Mouse (Mus musculus): ENCODE data around the gene Cse1l.

Cse1l gene

DNA sequence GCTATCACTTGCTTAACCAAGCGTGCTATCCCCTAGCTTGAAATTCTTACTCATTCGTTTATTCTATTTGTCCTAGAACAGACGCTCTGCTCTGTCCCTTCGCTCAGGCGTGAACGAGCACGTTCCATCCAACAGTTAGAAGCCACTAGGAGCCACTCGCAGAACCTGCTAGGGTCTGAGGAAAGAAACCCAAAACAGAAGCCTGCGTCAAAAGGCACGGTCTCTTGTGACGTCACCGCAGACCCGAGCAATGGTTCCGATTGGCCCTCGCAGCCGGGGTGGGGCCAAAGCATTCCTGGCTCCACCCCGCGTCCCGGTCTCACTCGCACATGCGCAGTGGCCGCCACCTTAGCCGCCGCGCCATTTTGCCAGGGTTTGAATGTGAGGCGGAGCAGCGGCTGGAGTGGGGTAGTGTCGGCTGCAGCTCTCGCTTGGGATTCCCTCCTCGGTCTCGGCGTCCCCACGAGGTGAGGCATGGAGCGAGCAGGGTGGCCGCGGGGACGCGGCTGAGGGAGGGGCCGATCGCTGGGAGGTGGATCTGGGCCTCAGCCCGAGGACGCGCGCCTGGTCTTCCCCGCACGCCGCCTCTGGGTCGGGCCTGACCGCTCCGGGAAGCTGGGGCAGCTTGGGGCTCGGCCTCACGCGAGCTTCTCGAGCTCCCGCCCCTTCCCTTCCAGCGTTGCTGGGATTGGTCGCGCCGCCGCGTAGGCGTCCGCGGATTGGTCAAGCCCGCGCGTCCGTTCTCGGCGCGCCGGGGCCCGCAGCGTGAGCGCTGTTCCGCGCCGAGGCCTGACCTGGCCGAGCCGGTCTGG lies at the start of gene Cse1l:
Gene Cse1l (plus strand): TSS at position 330 of the 812 bp plus-strand sequence.
- in situ Hi-C loops (cut with MseI, MboI): no loop called here

DNA sequence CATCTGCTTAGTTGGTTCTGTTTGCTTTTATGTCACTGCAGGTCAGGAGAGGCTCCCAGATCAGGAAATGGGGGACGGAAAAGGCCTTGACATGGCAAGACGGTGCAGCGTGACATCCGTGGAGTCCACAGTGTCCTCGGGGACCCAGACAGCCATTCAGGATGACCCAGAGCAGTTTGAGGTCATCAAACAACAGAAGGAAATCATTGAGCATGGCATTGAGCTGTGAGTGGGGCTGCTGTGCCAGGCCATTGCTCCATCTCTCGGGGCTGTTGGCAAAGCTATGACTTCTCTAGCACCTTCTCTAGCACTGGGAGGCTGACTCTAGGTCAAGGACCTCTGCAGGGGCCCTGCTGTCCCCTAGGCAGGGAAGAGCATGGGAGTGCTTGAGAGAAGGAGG lies 49.5 kb upstream of the Cse1l start:
- in situ Hi-C loops (cut with MseI, MboI): no loop called here

DNA sequence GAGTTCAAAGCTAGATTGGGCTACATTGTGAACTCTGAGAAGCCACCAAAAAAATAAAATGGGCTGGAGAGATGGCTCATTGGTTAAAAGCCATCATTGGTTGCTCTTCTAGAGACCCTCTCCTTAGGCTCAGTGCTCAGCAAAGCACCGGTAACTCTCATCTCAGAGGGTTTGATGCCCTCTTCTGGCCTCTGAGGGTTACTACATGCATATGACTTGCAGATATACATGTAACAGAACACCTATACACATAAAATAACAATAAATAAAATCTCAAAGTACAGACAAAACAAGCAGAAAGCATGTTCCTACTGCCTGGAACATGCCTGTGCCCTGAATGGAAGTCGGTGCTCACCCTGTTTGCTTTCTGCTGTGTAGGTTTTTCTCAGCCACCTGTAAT lies 48.7 kb upstream of the Cse1l start:
- in situ Hi-C loops (cut with MseI, MboI): no loop called here

DNA sequence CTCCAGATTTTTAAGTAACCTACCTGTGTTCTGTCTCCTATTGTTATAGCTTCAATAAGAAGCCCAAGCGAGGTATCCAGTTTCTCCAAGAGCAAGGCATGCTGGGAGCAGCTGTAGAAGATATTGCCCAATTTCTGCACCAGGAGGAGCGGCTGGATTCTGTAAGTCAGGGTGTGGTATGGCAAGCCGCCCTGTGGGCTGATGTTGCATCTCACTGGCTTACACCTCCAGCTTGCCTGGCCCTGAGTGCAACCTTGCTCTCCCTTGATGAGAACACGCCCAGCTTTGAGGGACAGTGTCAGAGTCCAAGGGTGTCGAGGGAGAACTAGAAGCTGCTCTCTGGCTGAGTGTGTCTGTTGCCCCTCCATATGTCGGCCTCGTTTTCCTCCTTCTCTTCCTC lies 46.6 kb upstream of the Cse1l start:
- in situ Hi-C loops (cut with MseI, MboI): no loop called here

DNA sequence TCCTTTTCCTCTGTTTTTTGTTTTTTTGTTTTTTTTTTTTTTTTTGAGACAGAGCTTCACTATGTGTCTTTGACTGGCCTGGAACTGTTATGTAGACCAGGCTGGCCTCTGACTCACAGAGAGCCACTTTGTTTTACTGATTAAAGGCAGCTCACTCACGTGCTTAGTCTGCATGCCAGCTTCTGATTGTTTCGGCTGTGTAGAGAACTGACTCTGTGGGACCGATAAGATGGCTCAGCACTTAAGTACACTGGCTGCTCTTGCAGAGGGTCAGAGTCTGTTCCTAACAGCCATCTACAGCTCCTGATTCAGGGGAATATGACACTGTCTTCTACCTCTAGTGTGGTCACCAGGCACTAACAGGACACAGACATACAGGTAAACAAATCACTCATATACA lies 43.3 kb upstream of the Cse1l start:
- in situ Hi-C loops (cut with MseI, MboI): no loop called here

DNA sequence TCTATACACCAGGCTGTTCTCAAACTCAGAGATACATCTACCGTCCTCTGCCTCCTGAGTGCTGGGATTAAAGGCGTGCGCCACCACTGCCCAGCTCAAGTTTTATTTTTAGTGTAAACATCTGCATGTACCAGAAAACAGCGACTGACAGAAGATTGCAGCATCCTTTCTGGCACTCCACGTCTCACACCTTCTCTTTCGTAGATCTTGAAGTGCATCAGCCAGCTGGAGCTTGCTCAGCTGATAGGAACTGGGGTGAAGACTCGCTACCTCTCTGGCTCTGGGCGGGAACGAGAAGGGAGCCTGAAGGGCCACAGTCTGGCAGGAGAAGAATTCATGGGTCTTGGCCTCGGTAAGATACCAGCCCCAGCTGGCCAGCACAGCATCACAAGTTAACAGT lies 40.4 kb upstream of the Cse1l start:
- in situ Hi-C loops (cut with MseI, MboI): no loop called here

DNA sequence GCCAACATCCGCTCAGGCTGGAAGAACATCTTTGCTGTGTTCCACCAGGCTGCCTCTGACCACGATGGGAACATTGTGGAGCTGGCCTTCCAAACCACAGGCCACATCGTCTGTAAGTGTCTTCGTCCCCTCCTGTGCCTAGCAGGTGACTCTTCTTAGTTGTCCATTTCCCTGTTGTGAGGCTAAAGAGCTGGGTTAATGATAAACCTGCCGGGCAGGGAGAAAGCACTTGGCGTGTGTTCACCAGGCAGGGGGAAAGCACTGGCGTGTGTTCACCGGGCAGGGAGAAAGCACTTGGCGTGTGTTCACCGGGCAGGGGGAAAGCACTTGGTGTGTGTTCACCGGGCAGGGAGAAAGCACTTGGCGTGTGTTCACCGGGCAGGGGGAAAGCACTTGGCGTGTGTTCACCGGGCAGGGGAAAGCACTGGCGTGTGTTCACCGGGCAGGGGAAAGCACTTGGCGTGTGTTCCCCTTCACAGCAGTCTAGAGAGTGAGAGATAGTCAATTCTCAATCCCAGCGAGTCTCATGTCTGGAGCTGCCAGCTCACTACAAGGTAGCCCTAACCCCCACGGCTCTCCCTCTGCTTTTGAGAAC lies 35.5 kb upstream of the Cse1l start:
- in situ Hi-C loops (cut with MseI, MboI): no loop called here

DNA sequence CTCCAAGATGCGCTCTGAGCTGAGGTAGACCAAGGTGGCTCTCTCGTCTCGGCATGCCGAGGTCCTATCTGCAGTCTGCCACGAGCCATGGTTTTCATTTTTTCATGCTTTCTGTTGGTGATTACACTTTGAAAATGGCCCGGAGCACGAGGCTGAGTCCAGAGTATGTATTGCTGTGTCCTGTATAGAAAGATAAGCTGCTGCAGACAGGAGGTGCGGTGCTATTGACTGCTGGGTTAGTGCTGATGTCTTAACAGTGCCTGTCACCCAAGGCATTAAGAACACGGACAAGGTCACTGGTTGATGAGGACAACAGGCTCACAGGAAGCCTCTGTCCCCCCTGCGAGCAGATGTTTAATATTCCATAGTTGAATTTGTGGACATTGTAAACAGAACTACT lies 34.9 kb upstream of the Cse1l start:
- in situ Hi-C loops (cut with MseI, MboI): no loop called here

DNA sequence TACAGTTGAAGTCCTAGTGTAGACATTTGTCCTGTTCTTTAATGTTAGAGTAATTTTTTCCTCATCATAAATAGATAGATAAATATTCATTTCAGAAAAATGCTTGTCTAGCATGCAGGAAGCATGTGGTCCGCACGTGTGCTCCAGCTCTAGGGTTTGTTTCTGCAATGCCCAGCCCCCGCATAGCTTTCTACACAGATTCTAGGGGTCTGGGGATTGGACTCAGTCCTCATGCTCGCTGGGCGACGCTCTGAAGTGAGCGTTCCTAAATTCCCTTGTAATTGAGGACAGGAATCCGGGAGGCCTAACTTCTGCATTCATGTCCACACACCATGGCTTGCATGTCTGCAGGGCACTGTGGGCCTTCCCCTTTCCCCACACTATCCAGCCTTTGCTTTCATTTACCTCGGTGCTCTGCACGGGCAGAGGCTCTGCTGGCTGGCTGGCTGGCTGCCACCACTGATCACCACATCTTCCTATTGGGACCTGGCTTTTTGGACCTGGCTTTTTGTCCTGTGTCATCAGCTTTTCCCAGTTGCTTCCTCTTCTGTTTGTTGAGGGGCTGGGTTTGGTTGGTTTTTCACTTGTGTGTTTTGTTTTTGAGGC lies 31.1 kb upstream of the Cse1l start:
- in situ Hi-C loops (cut with MseI, MboI): no loop called here

DNA sequence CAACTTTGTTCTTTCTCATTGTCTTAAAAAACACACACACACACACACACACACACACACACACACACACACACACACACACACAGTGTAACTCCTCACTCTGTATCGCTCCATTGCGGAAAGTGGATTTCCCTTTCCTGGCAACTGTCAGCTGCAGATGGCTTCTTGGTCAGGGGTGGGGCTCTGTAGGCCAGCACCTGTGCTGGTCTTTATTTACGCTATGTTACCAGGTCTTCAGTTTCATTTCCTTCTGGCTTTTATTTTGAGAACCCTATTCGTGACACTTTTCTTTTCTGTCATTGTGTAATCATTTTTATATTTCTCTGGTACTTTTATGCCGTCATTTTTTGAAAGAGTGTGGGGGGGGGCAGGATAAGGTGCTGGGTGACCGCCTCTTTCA lies 30.3 kb upstream of the Cse1l start:
- in situ Hi-C loops (cut with MseI, MboI): no loop called here

DNA sequence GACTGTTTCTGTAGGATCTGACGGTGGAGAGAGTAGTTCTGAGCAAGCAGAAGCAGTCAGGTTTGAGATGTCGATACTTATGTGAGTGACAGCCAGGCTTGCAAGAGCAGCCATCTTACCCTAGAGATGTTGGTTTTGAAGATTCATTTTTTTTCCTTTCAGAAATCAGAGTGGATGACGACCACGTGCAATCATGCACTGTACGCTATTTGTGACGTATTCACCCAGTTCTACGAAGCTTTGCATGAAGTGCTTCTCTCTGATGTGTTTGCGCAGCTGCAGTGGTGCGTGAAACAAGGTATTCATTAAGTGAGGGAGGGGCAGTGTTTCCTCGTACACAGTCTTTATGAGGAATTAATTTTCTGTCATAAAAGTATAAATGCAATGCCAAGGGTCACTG lies 29.5 kb upstream of the Cse1l start:
- in situ Hi-C loops (cut with MseI, MboI): no loop called here

DNA sequence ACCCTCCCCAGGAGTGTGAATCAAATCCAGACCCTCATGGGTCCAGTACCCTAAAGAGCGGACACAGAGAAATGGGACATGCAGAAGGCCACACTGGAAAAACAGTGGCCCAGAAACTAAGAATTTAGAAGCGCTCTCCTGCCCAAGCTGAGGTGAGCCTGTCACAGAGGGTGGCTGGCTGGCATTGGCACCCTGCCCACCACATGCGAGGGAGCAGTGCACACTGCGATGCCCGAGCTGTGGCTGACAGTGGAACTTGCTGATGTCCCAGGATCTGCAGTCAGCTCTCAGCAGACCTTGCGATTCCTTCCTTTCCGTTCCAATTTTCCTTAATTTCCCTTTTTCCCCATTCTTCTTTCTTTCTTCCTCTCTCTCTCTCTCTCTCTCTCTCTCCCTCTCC lies 20.8 kb upstream of the Cse1l start:
- in situ Hi-C loops (cut with MseI, MboI): no loop called here

DNA sequence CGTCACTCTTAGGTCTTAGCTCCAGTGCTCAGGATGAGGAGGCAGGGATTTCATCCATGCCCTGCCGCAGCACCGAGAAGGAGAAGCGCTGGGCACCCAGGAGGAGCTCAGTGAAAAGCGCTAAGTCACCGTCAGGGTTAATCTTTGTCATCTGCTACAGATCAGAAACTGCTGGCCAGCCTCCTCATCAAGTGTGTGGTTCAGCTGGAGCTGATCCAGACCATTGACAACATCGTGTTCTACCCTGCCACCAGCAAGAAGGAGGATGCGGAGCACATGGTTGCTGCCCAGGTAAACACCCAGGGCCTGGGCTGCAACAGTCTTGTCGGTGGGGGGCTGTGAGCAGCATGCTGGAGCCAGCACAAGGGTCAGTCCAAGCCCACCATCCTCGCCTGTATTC lies 20.2 kb upstream of the Cse1l start:
- in situ Hi-C loops (cut with MseI, MboI): no loop called here

DNA sequence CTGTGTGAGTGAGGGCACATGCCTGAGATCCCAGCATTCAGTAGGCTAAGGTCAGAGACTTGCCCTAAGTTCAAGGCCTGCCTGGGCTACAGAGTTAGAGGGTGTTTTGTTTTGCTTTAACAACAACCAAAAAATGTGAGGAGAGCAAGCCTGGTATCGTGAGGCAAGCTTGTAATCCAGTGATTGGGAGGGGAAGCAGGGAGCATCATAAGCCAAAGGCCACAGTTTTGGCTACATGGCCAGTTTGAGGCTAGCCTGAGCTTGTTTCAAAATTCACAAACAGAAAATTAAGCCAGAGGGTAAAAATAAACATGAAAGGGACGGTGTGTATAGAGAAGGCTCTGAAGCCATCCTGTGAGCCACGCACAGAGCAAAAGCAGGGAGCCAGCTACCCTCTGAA lies 19.6 kb upstream of the Cse1l start:
- in situ Hi-C loops (cut with MseI, MboI): no loop called here

DNA sequence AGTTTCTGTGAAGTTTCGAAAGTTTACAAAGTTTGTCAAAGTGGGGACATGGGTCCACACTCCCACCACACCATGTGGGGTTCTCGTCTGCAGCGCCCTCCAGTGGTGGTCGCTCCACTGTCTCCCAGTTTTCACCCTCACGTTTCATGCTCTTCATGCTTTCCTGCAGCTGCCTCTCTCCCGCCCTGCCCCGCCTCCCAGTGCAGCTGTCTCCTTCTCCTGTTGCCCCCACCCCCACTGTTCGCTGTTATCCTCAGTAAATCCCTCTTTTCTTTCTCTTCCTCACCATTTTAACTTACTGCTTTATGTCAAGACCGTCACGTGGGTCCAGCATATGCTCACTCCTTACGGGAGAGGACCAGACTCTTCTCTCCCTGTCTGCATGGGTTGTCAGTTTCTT lies 18.0 kb upstream of the Cse1l start:
- in situ Hi-C loops (cut with MseI, MboI): no loop called here

DNA sequence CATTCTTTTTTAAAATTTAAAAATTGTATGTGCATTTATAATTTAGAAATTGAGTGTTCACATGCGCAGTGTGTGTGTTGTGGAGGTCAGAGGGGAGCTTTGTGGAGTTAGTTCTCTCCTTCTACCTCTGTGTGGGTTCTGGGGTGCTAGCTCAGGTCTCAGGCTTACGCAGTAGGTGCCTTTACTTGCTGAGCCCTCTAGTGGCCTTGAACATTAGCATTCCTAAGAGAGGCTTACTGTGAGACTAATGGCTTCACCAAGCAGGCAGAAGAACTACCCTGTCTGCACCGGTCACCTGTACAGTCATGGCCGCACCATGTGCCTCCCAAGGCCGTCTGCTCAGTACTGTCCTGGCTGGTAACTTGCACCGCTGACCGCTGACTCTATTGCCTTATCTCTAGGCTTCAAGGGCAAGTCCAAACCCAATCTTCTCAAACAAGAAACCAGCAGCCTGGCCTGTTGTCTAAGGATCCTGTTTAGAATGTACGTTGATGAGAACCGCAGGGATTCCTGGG lies 14.4 kb upstream of the Cse1l start:
- in situ Hi-C loops (cut with MseI, MboI): no loop called here

DNA sequence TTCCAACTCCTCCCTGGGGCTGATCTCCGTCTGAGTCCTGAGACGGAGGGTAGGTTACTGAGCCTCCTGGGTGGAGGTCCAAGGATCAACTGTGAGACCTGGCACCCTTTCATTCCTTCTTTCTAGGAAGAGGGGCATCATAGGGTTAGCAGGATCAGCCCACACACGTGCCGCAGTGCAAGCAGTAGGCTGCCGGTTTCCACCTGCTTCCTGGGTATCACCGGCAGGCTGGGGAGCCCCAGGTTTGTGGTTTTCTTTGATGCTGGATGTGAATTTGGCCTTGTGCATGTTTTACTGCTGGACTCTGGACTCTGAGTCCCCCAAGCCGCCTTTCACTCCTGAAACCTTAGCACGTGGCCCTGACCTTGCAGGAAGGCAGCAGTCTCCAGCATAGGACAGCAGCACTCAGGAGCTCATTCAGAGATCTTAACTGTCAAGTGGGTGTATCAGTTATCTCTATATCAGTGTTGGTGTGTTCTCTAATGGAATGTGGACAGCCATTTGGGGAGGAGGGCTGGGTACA lies 13.6 kb upstream of the Cse1l start:
- in situ Hi-C loops (cut with MseI, MboI): no loop called here

DNA sequence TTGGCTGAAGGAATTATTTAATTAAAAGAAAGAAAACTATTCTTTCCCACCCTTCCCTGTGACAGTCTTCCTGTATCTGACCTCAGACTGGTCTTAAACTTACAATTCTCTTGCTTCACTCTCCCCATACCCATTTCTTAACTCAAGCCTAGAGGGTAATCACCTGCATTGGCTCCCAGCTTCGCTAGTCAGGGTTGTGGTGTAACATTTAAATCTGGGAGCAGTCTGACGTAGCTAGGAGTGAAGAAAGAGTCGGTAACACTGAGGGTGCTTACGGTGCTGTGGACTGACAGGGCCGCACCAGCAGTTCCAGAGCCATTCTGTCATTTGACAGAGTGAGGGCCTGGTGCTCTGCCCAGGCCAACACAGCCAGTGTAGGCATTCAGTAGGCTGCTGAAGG lies 12.8 kb upstream of the Cse1l start:
- in situ Hi-C loops (cut with MseI, MboI): no loop called here

DNA sequence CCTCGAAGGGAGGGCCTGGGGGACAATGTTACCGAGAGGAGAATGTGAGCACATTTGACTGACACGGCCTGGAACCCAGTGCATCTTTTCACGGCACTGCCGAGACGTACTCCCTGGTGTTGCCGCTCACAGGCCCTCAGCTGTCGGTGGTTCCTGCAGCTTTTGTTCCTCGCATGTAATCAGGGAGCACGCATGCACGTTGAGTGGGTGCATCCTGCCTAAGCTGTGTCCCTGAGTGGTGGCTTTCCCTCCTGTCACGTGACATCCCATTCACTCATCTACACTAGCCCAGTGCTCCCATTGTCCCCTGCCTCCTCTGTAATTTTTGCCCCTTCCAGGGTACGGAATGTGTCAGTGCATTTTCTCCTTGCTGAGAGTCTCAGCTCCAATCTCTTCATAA lies 9.5 kb upstream of the Cse1l start:
- in situ Hi-C loops (cut with MseI, MboI): no loop called here

DNA sequence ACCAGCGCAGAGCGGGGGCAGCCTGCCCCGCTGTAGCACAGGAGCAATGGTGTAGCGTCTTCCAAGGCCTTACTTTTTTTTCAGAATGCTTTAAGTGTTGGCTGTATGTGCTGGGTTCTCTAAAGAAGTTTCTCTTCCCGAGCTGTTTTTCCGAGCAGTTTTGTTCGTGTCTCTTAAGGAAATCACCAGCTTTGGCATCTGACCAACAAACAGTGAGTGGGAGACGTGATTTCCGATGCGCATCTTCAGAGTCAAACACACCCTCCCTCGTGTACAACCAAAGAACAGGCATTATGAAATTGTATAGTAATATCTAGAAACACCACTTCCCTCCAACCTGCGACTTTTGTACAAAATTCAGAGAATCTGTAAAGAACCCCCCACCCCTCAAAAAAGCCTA lies 8.9 kb upstream of the Cse1l start:
- in situ Hi-C loops (cut with MseI, MboI): no loop called here

DNA sequence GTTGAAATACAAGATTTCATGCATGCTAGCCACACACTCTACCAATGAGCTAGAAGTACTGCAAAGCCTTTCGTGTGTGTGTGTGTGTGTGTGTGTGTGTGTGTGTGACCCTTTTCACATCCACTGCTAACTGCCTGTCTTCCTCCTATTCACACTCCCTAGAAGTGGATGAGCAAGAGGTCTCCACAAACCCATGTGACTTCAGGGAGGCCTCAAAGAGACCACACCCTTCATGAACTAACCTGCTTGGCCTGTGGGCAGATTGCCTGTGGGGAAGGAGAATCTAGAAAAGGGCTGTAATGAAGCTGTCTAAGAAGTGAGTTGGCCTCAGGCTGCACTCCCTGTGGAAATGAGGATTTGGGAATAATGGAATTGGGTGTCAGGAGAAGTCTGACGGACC lies 6.7 kb upstream of the Cse1l start:
- in situ Hi-C loops (cut with MseI, MboI): no loop called here

DNA sequence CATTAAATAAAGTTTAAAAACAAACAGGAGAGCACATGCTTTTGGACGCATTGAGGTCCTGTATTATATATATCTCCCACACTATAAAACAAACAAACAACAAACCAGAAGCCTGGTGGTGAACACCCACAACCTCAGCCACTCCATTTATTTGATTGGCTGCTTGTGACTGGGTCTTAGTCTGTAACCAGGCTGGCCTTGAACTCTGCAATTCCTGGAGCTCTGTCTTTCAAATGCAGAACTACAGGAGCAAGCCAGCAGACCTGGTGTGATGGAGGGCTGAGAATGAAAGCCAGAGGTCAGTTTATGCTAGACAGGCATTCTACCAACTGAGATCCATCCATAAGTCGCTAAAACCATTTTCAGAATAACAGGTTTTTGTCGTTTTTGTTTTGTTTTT lies 6.1 kb upstream of the Cse1l start:
- in situ Hi-C loops (cut with MseI, MboI): no loop called here

Data from mouse trophoblast stem cell (cell line).